Mouse (Mus musculus): ENCODE measurements at regions not wholly inside any gene's neighbourhood (a gene's known extent, or its start where the extent isn't known, plus 50 kb on each side); places are given as distances from the start of the nearest gene placed in this dataset.

DNA sequence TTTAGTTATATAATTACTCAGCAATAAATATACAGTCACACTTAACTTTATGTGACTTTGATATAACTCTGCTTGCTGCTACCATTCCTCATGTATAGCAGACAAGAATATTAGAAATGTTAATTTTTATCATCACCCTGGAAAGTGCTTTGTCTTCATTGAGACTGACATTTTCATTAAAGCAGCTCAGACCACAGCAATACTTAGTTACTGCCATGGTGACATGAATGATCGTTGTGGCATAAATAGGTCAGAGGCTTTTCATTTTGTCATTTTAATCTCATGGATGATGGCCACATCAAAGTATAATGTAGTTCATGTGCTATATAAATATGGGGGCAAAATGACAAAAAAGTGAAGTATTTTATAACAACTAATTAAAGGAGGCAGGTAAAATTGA lies 498.1 kb downstream of the Slc22a22 start:
- ATAC-seq (no peak), DNase-seq (ENCODE audit: low spot score) (no peak)
- 75% methylated on average over 1 of the region's 1 CpGs for WGBS
- H3K9me3 ChIP-seq (replicated peaks; ENCODE audit: control insufficient read depth, low read length), result no peaks in the 10 kb centered on the region
- no peaks in the 10 kb centered on the region for H3K36me3 ChIP-seq (ENCODE audit: control insufficient read depth, insufficient read depth, low read length)
- H3K27me3 ChIP-seq (replicated peaks; ENCODE audit: control insufficient read depth, insufficient read depth, low read length), result no peaks in the 10 kb centered on the region
- no peak overlapping the region for H3K4me2 ChIP-seq (ENCODE audit: low read length)
- no peak overlapping the region for H3K4me3 ChIP-seq (ENCODE audit: low read depth, low read length)
- H3K27ac ChIP-seq (ENCODE audit: low read depth, low read length), result no peak overlapping the region
- no peaks in the 10 kb centered on the region for H3K4me1 ChIP-seq (ENCODE audit: control insufficient read depth, insufficient read depth, low read length)
- H3K9ac ChIP-seq (ENCODE audit: low read length), result no peak overlapping the region

GRCm38 (mm10) chr15:56975446-56976433 lies 501.7 kb downstream of the Slc22a22 start:
- DNase-seq (ENCODE audit: low spot score) (peak; percentile 47), ATAC-seq (peak; percentile 75)
- Histone ChIP-seq H3K36me3 (ENCODE audit: control insufficient read depth, insufficient read depth, low read length) (no peaks in the 10 kb centered on the region), H3K4me2 (ENCODE audit: low read length) (no peak overlapping the region), H3K27me3 (replicated peaks; ENCODE audit: control insufficient read depth, insufficient read depth, low read length) (no peaks in the 10 kb centered on the region), H3K27ac (ENCODE audit: low read depth, low read length) (no peak overlapping the region), H3K9me3 (replicated peaks; ENCODE audit: control insufficient read depth, low read length) (no peaks in the 10 kb centered on the region), H3K4me3 (ENCODE audit: low read depth, low read length) (no peak overlapping the region), H3K4me1 (ENCODE audit: control insufficient read depth, insufficient read depth, low read length) (no peaks in the 10 kb centered on the region), H3K9ac (ENCODE audit: low read length) (no peak overlapping the region)
- WGBS, result 7% methylated on average over 4 of the region's 4 CpGs

DNA sequence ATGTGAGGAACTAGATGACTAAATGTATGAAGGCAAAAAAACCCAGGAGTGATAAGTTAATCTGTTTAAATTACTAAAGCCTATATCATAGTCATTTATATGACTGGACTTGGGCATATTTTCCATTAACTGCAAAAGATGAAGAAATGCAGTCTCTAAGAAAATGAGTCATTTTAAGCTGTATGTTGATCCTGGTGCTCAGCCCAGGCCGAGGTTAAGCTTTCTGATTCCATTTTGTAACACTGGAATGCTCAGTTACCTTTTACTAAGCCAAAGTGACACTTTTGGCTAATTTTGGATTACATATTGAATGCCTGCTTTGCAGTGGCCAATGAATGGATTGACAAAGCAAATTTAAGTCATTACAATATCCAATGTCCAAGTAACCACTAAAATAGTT lies 507.3 kb downstream of the Slc22a22 start:
- no peak for DNase-seq (ENCODE audit: low spot score)
- no peak overlapping the region for H3K4me3 ChIP-seq (ENCODE audit: low read depth, low read length)
- H3K4me1 ChIP-seq (ENCODE audit: control insufficient read depth, insufficient read depth, low read length), result no peaks in the 10 kb centered on the region
- ATAC-seq, result no peak
- no peak overlapping the region for H3K4me2 ChIP-seq (ENCODE audit: low read length)
- H3K9ac ChIP-seq (ENCODE audit: low read length), result no peak overlapping the region
- H3K27ac ChIP-seq (ENCODE audit: low read depth, low read length), result no peak overlapping the region
- no peaks in the 10 kb centered on the region for H3K27me3 ChIP-seq (replicated peaks; ENCODE audit: control insufficient read depth, insufficient read depth, low read length)
- H3K9me3 ChIP-seq (replicated peaks; ENCODE audit: control insufficient read depth, low read length), result no peaks in the 10 kb centered on the region
- H3K36me3 ChIP-seq (ENCODE audit: control insufficient read depth, insufficient read depth, low read length), result no peaks in the 10 kb centered on the region
- 75% methylated on average over 1 of the region's 1 CpGs for WGBS

DNA sequence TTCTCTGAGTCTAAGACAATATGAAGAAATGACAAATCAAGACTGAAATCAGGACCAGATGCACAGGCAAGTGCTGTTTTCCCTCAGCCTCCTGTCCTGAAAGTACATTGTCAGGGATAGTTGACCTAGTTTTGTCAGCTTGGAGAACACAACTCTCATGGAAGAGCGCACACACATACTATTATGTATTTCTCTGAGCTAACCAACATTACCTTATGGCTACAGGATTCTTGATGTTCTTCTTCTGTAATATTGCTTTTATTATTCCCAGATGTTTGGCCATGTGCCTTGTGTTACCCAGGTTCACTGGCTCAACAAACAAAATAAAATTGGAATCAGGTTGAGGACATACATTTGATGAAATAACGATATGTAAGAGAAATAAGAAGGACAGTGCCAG lies 521.1 kb downstream of the Slc22a22 start:
- Histone ChIP-seq H3K9ac (ENCODE audit: low read length) (no peak overlapping the region), H3K27ac (ENCODE audit: low read depth, low read length) (no peak overlapping the region), H3K4me2 (ENCODE audit: low read length) (no peak overlapping the region), H3K27me3 (replicated peaks; ENCODE audit: control insufficient read depth, insufficient read depth, low read length) (no peaks in the 10 kb centered on the region), H3K4me3 (ENCODE audit: low read depth, low read length) (no peak overlapping the region), H3K36me3 (ENCODE audit: control insufficient read depth, insufficient read depth, low read length) (no peaks in the 10 kb centered on the region), H3K9me3 (replicated peaks; ENCODE audit: control insufficient read depth, low read length) (no peaks in the 10 kb centered on the region), H3K4me1 (ENCODE audit: control insufficient read depth, insufficient read depth, low read length) (no peaks in the 10 kb centered on the region)
- 95% methylated on average over 2 of the region's 2 CpGs for WGBS
- ATAC-seq (no peak), DNase-seq (ENCODE audit: low spot score) (no peak)

DNA sequence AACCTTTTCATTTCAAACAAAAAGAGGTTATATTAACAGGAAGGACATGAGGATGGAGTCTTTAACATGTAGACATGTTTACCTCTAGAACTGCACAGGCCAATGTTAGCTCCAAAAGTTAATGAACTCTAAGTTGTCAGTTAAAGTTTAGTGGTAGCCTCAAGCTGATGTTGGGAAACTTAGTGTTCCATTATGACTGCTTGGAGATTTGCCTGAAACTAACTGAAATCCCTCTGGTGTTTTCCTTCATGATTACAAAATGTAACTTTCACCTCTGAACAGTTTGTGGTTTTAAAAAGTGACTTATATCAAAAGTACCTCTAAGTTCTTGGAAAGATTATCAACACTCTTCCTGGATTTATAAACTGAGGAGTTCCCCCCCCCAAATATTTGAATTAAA lies 525.2 kb downstream of the Slc22a22 start:
- no peak overlapping the region for H3K9ac ChIP-seq (ENCODE audit: low read length)
- no peak overlapping the region for H3K4me3 ChIP-seq (ENCODE audit: low read depth, low read length)
- H3K27ac ChIP-seq (ENCODE audit: low read depth, low read length), result no peak overlapping the region
- H3K36me3 ChIP-seq (ENCODE audit: control insufficient read depth, insufficient read depth, low read length), result no peaks in the 10 kb centered on the region
- H3K4me1 ChIP-seq (ENCODE audit: control insufficient read depth, insufficient read depth, low read length), result no peaks in the 10 kb centered on the region
- H3K4me2 ChIP-seq (ENCODE audit: low read length), result no peak overlapping the region
- no peak for ATAC-seq
- no peaks in the 10 kb centered on the region for H3K27me3 ChIP-seq (replicated peaks; ENCODE audit: control insufficient read depth, insufficient read depth, low read length)
- no peak for DNase-seq (ENCODE audit: low spot score)
- H3K9me3 ChIP-seq (replicated peaks; ENCODE audit: control insufficient read depth, low read length), result no peaks in the 10 kb centered on the region

GRCm38 (mm10) chr15:56950824-56951223 lies 526.6 kb downstream of the Slc22a22 start:
- H3K27me3 ChIP-seq (replicated peaks; ENCODE audit: control insufficient read depth, insufficient read depth, low read length), result no peaks in the 10 kb centered on the region
- H3K27ac ChIP-seq (ENCODE audit: low read depth, low read length), result no peak overlapping the region
- 93% methylated on average over 2 of the region's 2 CpGs for WGBS
- no peak for DNase-seq (ENCODE audit: low spot score)
- H3K4me1 ChIP-seq (ENCODE audit: control insufficient read depth, insufficient read depth, low read length), result no peaks in the 10 kb centered on the region
- ATAC-seq, result no peak
- no peak overlapping the region for H3K4me3 ChIP-seq (ENCODE audit: low read depth, low read length)
- H3K4me2 ChIP-seq (ENCODE audit: low read length), result no peak overlapping the region
- no peak overlapping the region for H3K9ac ChIP-seq (ENCODE audit: low read length)
- no peaks in the 10 kb centered on the region for H3K36me3 ChIP-seq (ENCODE audit: control insufficient read depth, insufficient read depth, low read length)
- no peaks in the 10 kb centered on the region for H3K9me3 ChIP-seq (replicated peaks; ENCODE audit: control insufficient read depth, low read length)

DNA sequence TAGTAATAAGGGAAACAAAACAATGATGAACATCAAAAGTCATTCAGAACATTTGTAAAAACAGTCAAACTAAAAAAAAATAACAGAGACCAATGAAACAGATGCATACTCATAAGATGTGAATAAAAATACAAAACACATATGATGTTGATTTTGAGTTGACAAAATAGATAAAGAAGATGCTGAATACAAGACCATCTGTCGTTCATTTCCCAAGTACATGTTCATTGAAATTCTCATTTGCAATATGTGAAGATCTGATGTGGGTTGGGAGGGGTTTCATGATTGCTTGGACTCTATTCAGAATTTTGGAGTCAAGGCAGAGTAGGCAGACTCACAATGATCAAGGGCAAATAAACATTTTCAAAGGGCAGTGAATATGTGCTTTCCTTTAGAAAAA lies 536.5 kb downstream of the Slc22a22 start:
- Histone ChIP-seq H3K9ac (ENCODE audit: low read length) (no peak overlapping the region), H3K36me3 (ENCODE audit: control insufficient read depth, insufficient read depth, low read length) (no peaks in the 10 kb centered on the region), H3K4me3 (ENCODE audit: low read depth, low read length) (no peak overlapping the region), H3K9me3 (replicated peaks; ENCODE audit: control insufficient read depth, low read length) (no peaks in the 10 kb centered on the region), H3K27ac (ENCODE audit: low read depth, low read length) (no peak overlapping the region), H3K4me2 (ENCODE audit: low read length) (no peak overlapping the region), H3K27me3 (replicated peaks; ENCODE audit: control insufficient read depth, insufficient read depth, low read length) (no peaks in the 10 kb centered on the region), H3K4me1 (ENCODE audit: control insufficient read depth, insufficient read depth, low read length) (no peaks in the 10 kb centered on the region)
- ATAC-seq, result no peak
- DNase-seq (ENCODE audit: low spot score), result peak; percentile 60
- 83% methylated on average over 1 of the region's 1 CpGs for WGBS

GRCm38 (mm10) chr15:56896553-56896952 lies 580.9 kb downstream of the Slc22a22 start:
- DNase-seq (ENCODE audit: low spot score), result no peak
- H3K4me2 ChIP-seq (ENCODE audit: low read length), result no peak overlapping the region
- H3K9ac ChIP-seq (ENCODE audit: low read length), result no peak overlapping the region
- H3K4me1 ChIP-seq (ENCODE audit: control insufficient read depth, insufficient read depth, low read length), result no peaks in the 10 kb centered on the region
- H3K27ac ChIP-seq (ENCODE audit: low read depth, low read length), result no peak overlapping the region
- no peak overlapping the region for H3K4me3 ChIP-seq (ENCODE audit: low read depth, low read length)
- H3K36me3 ChIP-seq (ENCODE audit: control insufficient read depth, insufficient read depth, low read length), result no peaks in the 10 kb centered on the region
- no peaks in the 10 kb centered on the region for H3K27me3 ChIP-seq (replicated peaks; ENCODE audit: control insufficient read depth, insufficient read depth, low read length)
- no peak for ATAC-seq
- H3K9me3 ChIP-seq (replicated peaks; ENCODE audit: control insufficient read depth, low read length), result no peaks in the 10 kb centered on the region

DNA sequence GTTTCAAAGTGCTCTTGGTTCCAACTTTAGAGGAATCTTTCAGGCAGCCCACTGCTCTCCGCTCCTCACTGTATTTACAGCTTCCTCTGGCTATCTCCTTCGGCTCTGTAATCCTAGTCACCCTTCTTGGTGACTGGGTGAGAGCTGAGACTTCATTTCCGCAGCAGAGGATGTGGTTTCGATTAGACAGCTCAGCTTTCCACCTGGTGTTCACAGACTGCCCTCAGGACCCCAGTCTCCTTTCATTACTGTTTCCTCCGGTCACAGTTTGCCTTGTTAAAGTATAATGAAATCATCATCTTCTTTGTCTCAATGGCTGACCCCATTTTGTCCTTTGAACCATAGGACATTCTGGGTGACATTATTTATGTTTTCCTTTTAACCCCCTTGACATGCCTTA lies 595.9 kb downstream of the Slc22a22 start:
- no peaks in the 10 kb centered on the region for H3K36me3 ChIP-seq (ENCODE audit: control insufficient read depth, insufficient read depth, low read length)
- H3K9ac ChIP-seq (ENCODE audit: low read length), result no peak overlapping the region
- H3K27ac ChIP-seq (ENCODE audit: low read depth, low read length), result no peak overlapping the region
- H3K4me3 ChIP-seq (ENCODE audit: low read depth, low read length), result no peak overlapping the region
- H3K9me3 ChIP-seq (replicated peaks; ENCODE audit: control insufficient read depth, low read length), result no peaks in the 10 kb centered on the region
- no peaks in the 10 kb centered on the region for H3K27me3 ChIP-seq (replicated peaks; ENCODE audit: control insufficient read depth, insufficient read depth, low read length)
- ATAC-seq, result no peak
- no peaks in the 10 kb centered on the region for H3K4me1 ChIP-seq (ENCODE audit: control insufficient read depth, insufficient read depth, low read length)
- WGBS, result 76% methylated on average over 5 of the region's 5 CpGs
- no peak for DNase-seq (ENCODE audit: low spot score)
- H3K4me2 ChIP-seq (ENCODE audit: low read length), result no peak overlapping the region

All from forebrain, embryonic 14.5 days (tissue).